Mouse (Mus musculus): ENCODE results near the gene Med6. TPM values are rescaled to one million over a fixed set of nuclear protein-coding genes. Genes with fewer than 3 reads are reported as not detected.
A peak's percentile ranks its signal among the peaks of the same experiment; 100 is the strongest.
"Not testable (repeated sequence)": the region's sequence is repeated elsewhere in the genome, so short reads cannot be mapped to it uniquely, and the experiment has no call there.

The Med6 gene
- polyA plus RNA-seq, 3 experiments from 2014 or later, result 31.5 to 37.3 (median 33.4) TPM

GRCm38 (mm10) chr12:81549286-81549685 lies 45.5 kb downstream of the Med6 start:
- no peak for ATAC-seq

- ATAC-seq, result no peak
These were observed 47.6 kb downstream of the Med6 start for GRCm38 (mm10) chr12:81547163-81547562.

GRCm38 (mm10) chr12:81533029-81533419 lies 61.8 kb downstream of the Med6 start:
- ATAC-seq, result no peak

GRCm38 (mm10) chr12:81532316-81533028 lies 62.3 kb downstream of the Med6 start, which contains the start of the genes Gm20498 and Synj2bp:
Gene Gm20498, minus strand, starts transcription at chr12:81532905.
Gene Synj2bp, minus strand, starts transcription at chr12:81532911.
- ATAC-seq, result peak; percentile 89

- not testable (repeated sequence) for ATAC-seq
These were observed 64.2 kb downstream of the Med6 start for GRCm38 (mm10) chr12:81530587-81530986.

Other genes with a start within 250 kb of the Med6 start
- gene Gm4787, start 215.5 kb downstream of the Med6 start, polyA plus RNA-seq (2017; shearing (Covaris generic)), result under 1 TPM; 0.28 to 0.79 (median 0.40) TPM
- gene Adam4, start 173.1 kb downstream of the Med6 start, polyA plus RNA-seq (2017; shearing (Covaris generic)), result 1 to 10 TPM in 2 of 3 experiments, under 1 TPM in 1; 0.80 to 1.0 (median 1.0) TPM
- 100 to 1,000 TPM; 149 to 174 (median 159) TPM for gene Cox16, start 109.9 kb downstream of the Med6 start, polyA plus RNA-seq (2017; shearing (Covaris generic))
- gene Gm20498, start 62.1 kb downstream of the Med6 start, polyA plus RNA-seq (2017; shearing (Covaris generic)), result 10 to 100 TPM; 11.7 to 21.8 (median 15.0) TPM
- 10 to 100 TPM; 58.2 to 66.3 (median 66.0) TPM for gene Synj2bp, start 62.1 kb downstream of the Med6 start, polyA plus RNA-seq (2017; shearing (Covaris generic))
- gene Adam21, start 26.5 kb downstream of the Med6 start, polyA plus RNA-seq (2017; shearing (Covaris generic)), result under 1 TPM in 1 of 3 experiments, not detected in 2; 0.13 TPM
- under 1 TPM in 1 of 3 experiments, not detected in 2; 0.09 TPM for gene Ttc9, start 36.2 kb upstream of the Med6 start, polyA plus RNA-seq (2017; shearing (Covaris generic))
- gene Map3k9, start 186.2 kb upstream of the Med6 start, polyA plus RNA-seq (2017; shearing (Covaris generic)), result under 1 TPM in 2 of 3 experiments, not detected in 1; 0.11 to 0.20 TPM